Mouse (Mus musculus) thymus, adult 2 months (tissue): Measurements from ENCODE around the gene Ace.

Experiments
- CTCF ChIP-seq: fragments of 200-500 bp; IDR thresholded peaks from 2 replicates; pipeline ENCODE4 v1.5.1; 2012; ENCODE audit warnings: mild to moderate bottlenecking, control low read depth, low read length, moderate library complexity, borderline replicate concordance; ENCODE audit not compliant: control insufficient read depth, poor library complexity, insufficient read depth; ENCODE audit errors: extremely low read depth
- POLR2A ChIP-seq: fragments of 200-500 bp; IDR thresholded peaks from 2 replicates; pipeline ENCODE4 v1.6.1; 2012; ENCODE audit warnings: mild to moderate bottlenecking, low read length, control low read depth, moderate library complexity; ENCODE audit not compliant: control insufficient read depth, poor library complexity, insufficient read depth; ENCODE audit errors: extremely low read depth

DNA sequence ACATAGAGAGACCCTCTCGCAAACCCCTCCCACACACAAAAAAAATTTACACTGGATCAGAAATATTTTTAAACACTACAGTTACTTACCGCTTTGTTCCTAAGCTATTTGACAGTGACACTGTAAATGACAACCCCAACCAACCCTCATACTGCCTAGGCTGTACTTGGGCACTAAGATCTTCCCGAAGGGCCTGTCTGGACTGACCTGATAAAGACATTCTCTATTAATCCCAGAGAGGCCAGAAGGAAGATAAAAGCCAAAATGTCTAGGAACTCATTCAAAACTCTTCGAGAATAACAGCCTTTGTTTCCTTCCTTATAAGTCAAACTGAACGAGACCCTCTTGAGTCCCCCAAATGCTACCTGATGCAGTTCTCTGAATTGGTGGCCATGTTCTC, 46.5 kb upstream of the Ace start:
- TF ChIP-seq CTCF (no peak), POLR2A (no peak)
